Mouse (Mus musculus) G1E-ER4 (cell line): Measurements from ENCODE around the gene Nt5c. TPM values are rescaled to one million over a fixed set of nuclear protein-coding genes. Genes with fewer than 3 reads are reported as not detected.

ENCODE experiments used
- GATA1 ChIP-seq: IDR thresholded peaks from one replicate; pipeline ENCODE4 v1.8.0; 2012; ENCODE audit warnings: low read length, inconsistent platforms
- polyA plus RNA-seq: library from polyadenylated mRNA; stranded (reverse); fragments of >175 nt; gene quantifications from 2 replicates; pipeline ENCODE4 v1.2.3, GENCODE M21; 2012

The Nt5c gene
- polyA plus RNA-seq: 142 and 157 TPM in 2 replicates

DNA sequence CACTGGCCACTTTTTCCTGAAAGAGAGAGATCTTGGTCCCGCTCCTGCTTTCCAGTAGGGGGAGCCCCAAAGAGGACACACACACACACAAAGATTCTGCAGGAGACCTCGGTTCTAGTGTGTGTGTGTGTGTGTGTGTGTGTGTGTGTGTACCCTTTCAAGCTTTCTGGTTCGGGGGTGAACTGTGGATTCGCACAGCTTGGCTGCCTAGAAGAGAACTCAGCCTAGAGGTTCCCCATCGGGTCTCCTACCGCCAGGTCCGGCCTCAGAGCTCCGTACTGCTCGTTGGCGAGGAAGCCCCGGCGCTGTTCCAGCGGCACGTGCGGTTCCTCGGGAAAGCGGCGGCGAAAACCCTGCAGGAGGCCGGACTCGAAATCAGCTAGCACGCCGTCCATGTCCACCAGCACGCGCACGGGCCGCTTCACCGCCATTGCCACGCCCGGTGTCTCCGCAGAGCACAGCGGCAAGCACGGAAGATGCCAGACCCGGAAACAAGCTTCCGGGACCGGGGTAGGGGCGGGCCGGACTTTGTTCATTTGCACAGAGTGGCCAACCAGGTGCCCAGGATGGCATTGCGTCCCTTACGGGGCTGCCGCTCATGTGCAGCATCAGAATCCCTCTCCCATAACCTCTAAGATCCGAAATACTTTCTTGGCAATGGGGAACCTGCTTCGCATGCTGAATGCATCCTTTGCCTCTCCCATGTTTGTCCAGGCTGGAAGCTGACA, at the start of gene Nt5c:
Gene Nt5c, minus strand, starts transcription at position 507 of the 728 bp plus-strand sequence.
- no peak for TF ChIP-seq GATA1

DNA sequence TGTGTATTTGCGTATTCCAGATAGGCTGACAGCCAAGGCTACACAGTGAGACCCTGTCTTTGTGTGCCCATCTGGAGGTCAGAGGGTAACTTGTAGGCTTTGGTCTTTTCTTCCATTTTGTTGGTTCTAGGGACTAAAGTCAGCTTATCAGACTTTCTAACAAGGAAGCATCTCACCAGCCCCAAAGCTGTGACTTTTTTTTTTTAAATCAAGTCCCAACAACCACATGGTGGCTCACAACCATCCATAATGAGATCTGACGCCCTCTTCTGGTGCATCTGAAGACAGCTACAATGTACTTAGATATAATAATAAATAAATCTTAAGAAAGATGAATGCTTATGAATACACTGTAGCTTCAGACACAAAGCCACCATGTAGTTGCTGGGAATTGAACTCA, 46.4 kb upstream of the Nt5c start:
- TF ChIP-seq GATA1: no peak

DNA sequence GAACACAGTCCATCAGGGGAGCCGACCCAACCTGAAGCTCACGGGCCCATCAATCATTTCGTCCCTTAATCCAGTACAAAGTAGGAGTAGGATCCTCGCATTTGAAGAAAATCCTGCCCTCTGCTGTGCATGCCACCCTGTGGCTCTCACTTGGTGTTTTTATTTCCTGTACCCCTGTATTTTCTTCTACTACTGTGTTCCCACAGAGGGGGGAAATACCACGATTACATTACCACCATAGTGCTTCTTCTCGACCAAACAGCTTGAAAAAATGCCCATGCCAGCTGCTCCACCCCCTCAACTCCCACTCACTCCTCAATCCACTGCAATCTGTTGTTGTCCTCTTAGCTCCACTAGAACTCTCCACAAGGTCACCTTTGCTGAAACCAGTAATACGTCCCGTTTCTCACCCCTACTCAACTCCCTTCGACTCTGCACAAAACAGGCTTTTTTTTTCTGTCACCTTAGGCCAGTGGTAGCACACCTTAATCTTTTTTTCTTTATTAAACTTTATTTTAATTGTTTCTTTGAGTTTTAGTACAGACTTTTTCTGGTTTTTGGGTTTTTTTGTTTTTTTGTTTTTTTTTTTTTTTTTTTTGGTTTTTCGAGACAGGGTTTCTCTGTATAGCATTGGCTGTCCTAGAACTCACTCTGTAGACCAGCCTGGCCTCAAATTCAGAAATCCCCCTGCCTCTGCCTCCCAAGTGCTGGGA, 45.4 kb upstream of the Nt5c start:
- no peak for TF ChIP-seq GATA1

GRCm38 (mm10) chr11:115536038-115536681, 44.5 kb upstream of the Nt5c start, which contains the start of gene Sumo2:
Gene Sumo2, minus strand, starts transcription at chr11:115536276.
- TF ChIP-seq GATA1: no peak

GRCm38 (mm10) chr11:115535401-115536037, 43.9 kb upstream of the Nt5c start:
- no peak for TF ChIP-seq GATA1

GRCm38 (mm10) chr11:115534759-115535371, 43.2 kb upstream of the Nt5c start:
- TF ChIP-seq GATA1: no peak

GRCm38 (mm10) chr11:115522703-115523102, 31.0 kb upstream of the Nt5c start:
- TF ChIP-seq GATA1: no peak

DNA sequence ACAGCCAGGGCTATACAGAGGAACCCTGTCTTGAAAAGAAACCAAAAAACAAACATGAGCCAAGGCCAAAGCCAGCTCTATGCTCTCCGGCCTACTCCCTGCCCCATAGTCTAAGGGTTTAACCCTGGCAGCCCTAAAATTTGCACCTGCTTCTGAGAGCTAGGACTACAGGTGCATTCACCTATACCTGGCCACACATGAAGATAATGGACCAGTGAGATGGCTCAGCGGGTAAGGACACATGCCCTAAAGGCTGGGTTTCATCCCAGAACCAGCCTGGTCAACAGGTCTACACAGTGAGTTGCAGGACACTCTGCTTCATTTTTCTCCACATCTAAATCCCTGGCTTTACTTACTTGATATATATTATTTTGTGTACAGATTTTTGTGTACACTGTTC, 30.6 kb upstream of the Nt5c start:
- TF ChIP-seq GATA1: no peak

DNA sequence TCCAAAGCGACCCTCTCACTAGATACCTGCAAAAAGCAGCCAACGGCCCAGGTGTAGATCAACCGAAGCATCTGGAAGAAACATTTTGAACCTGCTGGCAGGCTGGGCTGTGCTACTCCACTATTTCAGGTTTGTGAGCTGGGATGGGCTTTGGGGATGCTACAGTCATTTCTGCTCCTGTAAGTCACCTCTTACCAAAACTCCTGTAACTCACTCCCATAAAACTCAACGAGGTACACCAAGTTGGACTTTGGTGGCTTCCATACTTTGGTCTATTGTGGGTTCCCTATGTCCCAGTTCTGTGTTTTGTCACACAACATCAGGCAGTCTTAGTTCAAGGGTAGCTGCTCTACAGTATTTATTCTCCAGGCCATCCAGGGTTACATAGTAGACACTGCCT, 29.4 kb upstream of the Nt5c start:
- TF ChIP-seq GATA1: no peak

DNA sequence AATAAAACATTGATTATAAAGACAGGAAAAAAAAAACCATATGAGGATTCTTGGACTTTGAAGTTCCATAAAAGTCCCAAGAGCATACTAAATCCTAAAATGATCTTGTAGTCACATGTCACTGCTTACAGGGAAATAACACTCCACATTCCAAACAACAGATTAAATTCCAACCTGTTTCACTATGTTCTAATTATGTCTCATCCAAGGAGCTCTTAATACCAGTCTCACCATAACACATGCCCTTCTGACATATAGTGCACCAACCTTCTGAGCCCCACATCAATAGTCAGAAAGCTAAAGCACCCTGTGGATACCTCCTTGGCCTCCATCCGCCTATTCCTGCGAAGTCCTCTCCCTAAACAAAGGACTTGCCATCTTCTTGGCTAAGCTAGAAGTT, 28.6 kb upstream of the Nt5c start:
- no peak for TF ChIP-seq GATA1

- TF ChIP-seq GATA1: no peak
Observed at GRCm38 (mm10) chr11:115519581-115519980, 27.9 kb upstream of the Nt5c start.

GRCm38 (mm10) chr11:115518693-115519092, 27.0 kb upstream of the Nt5c start:
- no peak for TF ChIP-seq GATA1

- no peak for TF ChIP-seq GATA1
Observed at GRCm38 (mm10) chr11:115516942-115517341, 25.3 kb upstream of the Nt5c start.

- no peak for TF ChIP-seq GATA1
Observed at GRCm38 (mm10) chr11:115515021-115515420, 23.4 kb upstream of the Nt5c start.

- TF ChIP-seq GATA1: no peak
Observed at GRCm38 (mm10) chr11:115514238-115514663, 22.6 kb upstream of the Nt5c start, which contains the start of gene Jpt1. Gene Jpt1, minus strand, starts transcription at chr11:115514387.
